Mouse (Mus musculus): ENCODE data around the gene Cer1.

DNA sequence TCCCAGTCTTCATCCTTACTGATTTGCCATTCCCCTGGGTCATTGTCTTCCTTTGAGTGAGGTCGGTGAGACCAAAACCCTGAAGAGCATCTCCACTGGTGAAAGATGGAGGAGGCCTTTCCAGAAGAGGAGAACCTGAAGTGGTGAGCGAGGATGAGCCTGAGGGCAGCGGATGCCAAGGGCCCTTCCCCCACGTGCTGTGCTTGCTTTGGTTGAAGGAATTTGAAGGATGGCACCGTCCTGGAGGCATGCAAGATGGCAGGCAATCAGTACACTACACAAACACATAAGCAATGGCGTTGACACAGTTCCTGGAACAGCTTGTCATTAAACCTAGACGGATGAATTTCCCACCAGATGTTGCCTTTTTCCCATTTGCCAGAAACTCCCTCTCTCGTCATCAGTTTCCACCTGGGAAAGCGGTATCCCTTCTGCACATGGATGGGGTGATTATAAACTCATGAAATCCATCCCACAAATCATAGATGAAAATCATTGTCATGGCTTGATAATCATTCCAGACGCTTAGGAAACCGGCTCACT, 29.7 kb upstream of the Cer1 start:
- TF ChIP-seq POLR2A (IDR thresholded peaks at IDR 0.05; ENCODE audit: low read depth, low read length) (no peak), CTCF (conservative IDR thresholded peaks at IDR 0.05; ENCODE audit: insufficient read depth, insufficient read length, low read depth, low read length) (no peak)
